Mouse (Mus musculus): ENCODE results near the gene Ccdc43.

Ccdc43 gene

GRCm38 (mm10) chr11:102665151-102665550, 32.4 kb downstream of the Ccdc43 start:
- DNase-seq (ENCODE audit: low spot score), result no peak

GRCm38 (mm10) chr11:102663416-102663815, 34.2 kb downstream of the Ccdc43 start, which contains the start of gene Meioc:
Gene Meioc, plus strand, starts transcription at chr11:102663716.
- DNase-seq (ENCODE audit: low spot score), result no peak

- no peak for DNase-seq (ENCODE audit: low spot score)
These were observed 40.7 kb downstream of the Ccdc43 start for GRCm38 (mm10) chr11:102656931-102657330.

- no peak for DNase-seq (ENCODE audit: low spot score)
These were observed 41.2 kb downstream of the Ccdc43 start for GRCm38 (mm10) chr11:102656326-102656926.

GRCm38 (mm10) chr11:102655888-102656287, 41.7 kb downstream of the Ccdc43 start:
- no peak for DNase-seq (ENCODE audit: low spot score)

GRCm38 (mm10) chr11:102652844-102653243, 44.7 kb downstream of the Ccdc43 start:
- peak; percentile 10 for DNase-seq (ENCODE audit: low spot score)

GRCm38 (mm10) chr11:102651381-102651780, 46.2 kb downstream of the Ccdc43 start:
- peak; percentile 45 for DNase-seq (ENCODE audit: low spot score)

GRCm38 (mm10) chr11:102647885-102648284, 49.7 kb downstream of the Ccdc43 start:
- DNase-seq (ENCODE audit: low spot score), result no peak

- DNase-seq (ENCODE audit: low spot score), result no peak
These were observed 51.4 kb downstream of the Ccdc43 start for GRCm38 (mm10) chr11:102646226-102646625.

GRCm38 (mm10) chr11:102643891-102644382, 53.6 kb downstream of the Ccdc43 start:
- DNase-seq (ENCODE audit: low spot score), result no peak

- DNase-seq (ENCODE audit: low spot score), result no peak
These were observed 60.7 kb downstream of the Ccdc43 start for GRCm38 (mm10) chr11:102636887-102637286.

Measured in c-Kit-positive CD71-positive TER-119-positive erythroid progenitor cells, embryonic 14.5 days (primary cell).